Mouse (Mus musculus): ENCODE data around the gene Clrn2.

DNA sequence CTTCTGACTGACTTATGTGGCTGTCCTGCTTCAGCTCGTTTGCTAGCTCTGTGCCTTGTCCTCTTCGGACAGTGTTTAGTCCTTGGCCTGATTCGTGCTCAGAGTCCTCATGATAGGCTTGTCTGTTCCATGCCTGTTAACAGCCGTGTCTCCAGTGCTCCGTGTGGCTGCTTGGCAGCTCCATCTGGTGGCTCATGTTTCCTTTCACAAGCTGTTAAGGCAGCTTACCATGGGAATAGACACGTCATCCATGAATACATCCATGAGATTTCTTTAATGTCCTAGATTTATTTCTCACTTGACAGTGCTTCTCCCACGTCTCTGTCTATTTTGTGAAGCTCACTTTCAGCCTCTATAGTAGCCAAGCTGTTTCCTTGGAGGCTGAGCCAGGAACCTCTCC lies 56.5 kb downstream of the Clrn2 start:
- no peak for TF ChIP-seq CTCF (IDR thresholded peaks at IDR 0.05; ENCODE audit: control insufficient read depth, insufficient read depth, low read length)
- no peak for TF ChIP-seq POLR2A (IDR thresholded peaks at IDR 0.05; ENCODE audit: borderline replicate concordance, control insufficient read depth, low read depth, low read length)

Data from bone marrow, adult 2 months (tissue).